Mouse (Mus musculus) liver, postnatal 0 days (tissue): ENCODE results near the gene Slc26a10.

Source experiments
- CTCF ChIP-seq: sonication (generic); IDR thresholded peaks from 2 replicates; pipeline ENCODE4 v1.5.1; 2016; ENCODE audit warnings: antibody characterized with exemption, low read depth
- EP300 ChIP-seq: IDR thresholded peaks from 2 replicates; pipeline ENCODE4 v1.6.1; 2016; ENCODE audit warnings: antibody characterized with exemption, low read depth, mild to moderate bottlenecking

DNA sequence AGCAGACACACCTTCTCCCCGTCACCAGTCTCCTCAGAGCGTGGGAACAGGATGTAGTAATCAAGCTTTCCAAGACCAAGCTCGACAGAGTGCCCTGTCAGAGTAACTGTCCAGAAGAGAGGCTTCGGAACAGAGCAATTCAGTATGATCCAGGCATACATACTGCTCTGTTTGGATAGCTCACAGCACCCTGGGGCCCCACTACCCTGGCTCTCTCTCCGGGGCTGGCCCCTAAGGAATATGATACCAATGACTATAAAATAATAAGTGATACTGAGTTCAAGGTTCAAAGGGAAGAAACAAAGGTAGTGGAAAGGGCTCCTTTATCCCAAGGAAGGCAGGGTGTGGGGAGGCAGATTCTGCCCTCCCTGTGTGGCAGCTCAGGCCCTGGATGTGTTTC is 48.0 kb downstream of the Slc26a10 start:
- TF ChIP-seq CTCF = no peak
- no peak for TF ChIP-seq EP300
